Mouse (Mus musculus) spleen, postnatal 10 days (tissue): ENCODE measurements around the gene Wdfy2.
"Not testable (repeated sequence)": the region's sequence is repeated elsewhere in the genome, so short reads cannot be mapped to it uniquely, and the experiment has no call there.

Source experiments
- DNase-seq, 2 experiments: peaks; one replicate each; pipeline ENCODE4 v3.0.0; 2021 to 2022; ENCODE audit warnings: low spot score in 2 of 2

Wdfy2 gene

DNA sequence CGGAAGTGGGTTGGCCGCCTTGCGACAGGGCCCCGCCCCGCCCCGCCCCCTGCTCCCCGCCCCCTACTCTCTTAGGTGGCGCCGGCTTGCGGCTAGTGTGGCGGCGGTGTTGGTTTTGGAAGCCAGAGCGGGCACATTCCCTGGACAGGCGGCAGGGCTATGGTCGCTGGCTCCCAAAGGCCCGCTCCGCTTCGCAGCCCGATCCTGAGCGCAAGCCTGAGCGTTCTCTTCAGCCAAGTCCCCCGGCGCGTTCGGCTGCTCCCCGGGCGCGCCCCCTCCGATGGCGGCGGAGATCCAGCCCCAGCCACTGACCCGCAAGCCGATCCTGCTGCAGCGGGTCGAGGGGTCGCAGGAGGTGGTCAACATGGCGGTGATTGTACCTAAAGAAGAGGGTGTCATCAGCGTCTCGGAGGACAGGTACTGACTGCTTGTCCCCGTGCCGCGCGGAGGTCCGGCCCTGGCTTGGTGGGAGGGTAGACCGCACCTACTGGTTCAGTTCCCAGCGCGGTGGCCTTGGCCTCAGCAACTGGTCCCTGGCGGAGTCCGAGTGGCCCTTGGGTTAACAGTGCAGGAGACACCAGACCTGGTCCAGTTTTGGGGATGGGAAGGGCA, at the start of gene Wdfy2:
Wdfy2 (plus strand) TSS at position 38 of the 612 bp plus-strand sequence.
- peak in 1 of 2 experiments; percentile 73 for DNase-seq

DNA sequence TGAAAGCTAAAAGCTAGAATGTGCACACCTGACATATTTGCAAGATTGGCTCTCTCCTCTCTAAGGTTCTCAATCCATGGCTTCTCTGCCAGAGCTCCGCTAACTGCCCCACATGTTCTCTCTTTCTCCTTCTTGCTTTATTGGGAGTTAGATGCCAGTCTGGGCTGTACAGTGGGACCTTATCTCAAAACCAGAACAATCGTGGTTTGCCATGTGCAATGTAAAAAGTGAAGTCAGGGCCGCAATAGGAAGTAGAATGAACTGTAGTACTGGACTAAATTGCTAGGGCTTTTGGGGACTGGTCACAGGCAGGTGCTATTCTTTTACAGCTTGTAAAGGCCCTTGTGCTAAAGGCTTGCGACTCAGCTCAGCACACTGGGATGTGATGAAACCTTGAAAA, 48.2 kb upstream of the Wdfy2 start:
- DNase-seq, result no peak

- DNase-seq, result no peak
Measured at GRCm38 (mm10) chr14:62795719-62796118, 41.8 kb upstream of the Wdfy2 start.

GRCm38 (mm10) chr14:62798608-62799101, 38.8 kb upstream of the Wdfy2 start:
- no peak for DNase-seq

- no peak for DNase-seq
Measured at GRCm38 (mm10) chr14:62800791-62801190, 36.7 kb upstream of the Wdfy2 start.

- DNase-seq, result no peak
Measured at GRCm38 (mm10) chr14:62803204-62803603, 34.3 kb upstream of the Wdfy2 start.

DNA sequence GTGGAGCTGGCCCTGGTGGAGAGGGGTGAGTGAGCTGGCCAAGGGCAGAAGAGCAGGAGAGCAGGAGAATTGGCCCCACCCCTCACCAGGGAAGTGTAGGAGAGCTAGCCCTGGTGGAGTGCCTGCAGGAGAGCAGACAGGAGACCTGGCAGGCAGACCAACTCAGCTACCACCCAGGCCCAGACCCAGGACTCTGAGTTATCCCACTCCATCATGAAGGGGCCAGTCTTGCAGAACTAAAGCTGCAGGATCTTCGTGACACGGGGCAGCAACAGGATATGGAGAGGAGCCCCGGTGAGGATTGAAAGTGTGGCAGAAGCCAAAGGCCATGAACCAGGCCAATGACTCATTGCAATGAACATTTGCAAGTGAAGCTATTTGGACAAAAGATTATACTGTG, 30.6 kb upstream of the Wdfy2 start:
- no peak for DNase-seq

GRCm38 (mm10) chr14:62808661-62809523, 28.6 kb upstream of the Wdfy2 start:
- DNase-seq, result no peak

- DNase-seq, result no peak
Measured at GRCm38 (mm10) chr14:62812765-62813164, 24.7 kb upstream of the Wdfy2 start.

- no peak for DNase-seq
Measured at GRCm38 (mm10) chr14:62814567-62814966, 22.9 kb upstream of the Wdfy2 start.

- no peak for DNase-seq
Measured at GRCm38 (mm10) chr14:62816827-62817226, 20.7 kb upstream of the Wdfy2 start.

DNA sequence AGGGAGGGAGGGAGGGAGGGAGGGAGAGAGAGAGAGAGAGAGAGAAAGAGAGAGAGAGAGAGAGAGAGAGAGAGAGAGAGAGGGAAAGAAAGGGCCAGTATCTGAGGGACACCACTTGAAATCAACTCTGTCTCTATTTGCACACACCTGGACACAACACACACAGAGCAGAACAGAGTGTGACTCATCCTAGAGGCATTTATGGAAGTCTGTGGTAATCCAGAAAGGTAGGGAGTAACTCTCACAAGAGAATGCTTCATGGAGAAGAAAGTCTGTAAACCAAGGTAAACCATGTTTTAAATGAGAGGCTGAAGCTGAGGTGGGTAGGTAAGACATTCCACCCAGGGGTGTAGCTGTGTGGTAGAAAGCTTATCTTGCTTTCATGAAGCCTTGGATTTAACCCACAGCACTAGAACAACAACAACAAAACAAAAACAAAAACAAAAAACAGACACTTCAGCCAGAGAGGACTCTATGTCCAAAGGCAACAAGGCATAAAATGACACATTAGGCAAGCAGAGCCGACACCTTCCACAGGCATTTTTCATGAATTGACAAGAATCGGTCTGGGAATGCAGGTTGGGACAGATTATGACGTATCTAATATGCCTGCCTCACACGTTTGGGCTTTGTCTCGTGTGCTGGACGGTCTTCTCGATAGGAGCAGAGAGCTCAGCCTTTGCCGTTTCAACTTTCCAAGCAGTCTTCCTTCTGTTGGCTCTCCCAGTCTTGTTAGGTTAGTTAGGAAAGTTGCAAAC, 11.7 kb upstream of the Wdfy2 start:
- DNase-seq, result no peak

DNA sequence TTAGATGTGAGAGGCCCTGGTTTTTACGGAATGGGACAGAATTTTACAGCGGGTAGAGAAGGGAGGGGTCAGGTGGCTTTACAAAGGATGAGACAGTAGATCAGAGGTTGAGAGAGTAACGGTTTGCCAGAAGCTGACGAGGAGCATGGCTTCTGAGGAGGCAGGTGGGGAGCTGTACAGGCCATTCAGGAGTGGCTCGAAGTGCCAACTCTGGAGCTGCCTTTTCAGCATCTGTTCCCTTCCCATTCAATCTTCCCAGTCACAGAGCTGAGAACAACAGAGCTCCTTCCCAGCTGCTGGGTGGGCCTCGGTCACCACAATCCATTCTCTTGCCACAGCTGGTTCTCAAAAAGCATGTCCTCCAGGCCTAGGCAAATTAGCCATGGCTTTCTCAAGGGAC, 8.2 kb upstream of the Wdfy2 start:
- DNase-seq, result no peak

GRCm38 (mm10) chr14:62831691-62832275, 5.7 kb upstream of the Wdfy2 start:
- no peak for DNase-seq

DNA sequence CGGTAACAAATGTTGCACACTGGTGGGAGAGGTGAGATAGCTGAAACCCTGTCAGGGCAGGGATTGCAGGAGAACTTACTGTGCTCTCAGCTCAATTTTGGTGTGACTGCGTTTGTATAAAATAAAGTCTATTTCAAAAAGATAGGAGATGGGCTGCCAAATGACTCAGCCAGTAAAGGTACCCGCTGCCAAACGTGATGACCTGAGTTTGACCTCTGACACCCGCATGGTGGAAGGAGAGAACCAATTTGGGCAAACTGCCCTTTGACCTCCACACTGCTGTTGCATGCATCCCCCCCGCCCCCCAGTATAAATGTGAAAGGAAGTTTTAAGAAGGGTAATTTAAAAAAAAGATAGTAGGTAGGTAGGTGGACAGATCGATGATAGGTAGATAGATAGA, 4.4 kb upstream of the Wdfy2 start:
- DNase-seq, result no peak

- DNase-seq, result no peak
Measured at GRCm38 (mm10) chr14:62833541-62833940, 3.9 kb upstream of the Wdfy2 start.

GRCm38 (mm10) chr14:62835737-62836136, 1.7 kb upstream of the Wdfy2 start:
- not testable (repeated sequence) for DNase-seq

GRCm38 (mm10) chr14:62836926-62837640, 395 bp upstream of the Wdfy2 start:
- peak in 1 of 2 experiments; percentile 93 for DNase-seq

DNA sequence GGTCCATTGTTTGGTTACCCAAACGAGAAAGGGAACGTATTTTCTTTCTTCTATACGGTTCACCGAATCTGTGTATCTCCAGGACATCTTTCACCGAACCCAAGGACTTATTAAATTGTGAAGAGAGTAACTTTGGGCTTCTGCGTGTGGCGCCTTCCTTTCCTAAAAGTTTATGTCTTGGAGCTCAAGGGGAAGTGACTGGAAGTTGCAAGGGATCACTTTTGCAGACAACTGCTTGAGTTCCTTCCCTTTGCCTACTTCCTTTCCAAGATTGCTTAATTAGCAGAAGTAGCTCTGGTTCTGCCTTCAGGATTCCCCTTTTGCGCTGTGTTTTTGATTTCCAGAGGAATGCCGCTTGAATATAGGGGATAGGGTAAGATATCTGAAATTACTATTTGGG, 858 bp downstream of the Wdfy2 start:
- no peak for DNase-seq

DNA sequence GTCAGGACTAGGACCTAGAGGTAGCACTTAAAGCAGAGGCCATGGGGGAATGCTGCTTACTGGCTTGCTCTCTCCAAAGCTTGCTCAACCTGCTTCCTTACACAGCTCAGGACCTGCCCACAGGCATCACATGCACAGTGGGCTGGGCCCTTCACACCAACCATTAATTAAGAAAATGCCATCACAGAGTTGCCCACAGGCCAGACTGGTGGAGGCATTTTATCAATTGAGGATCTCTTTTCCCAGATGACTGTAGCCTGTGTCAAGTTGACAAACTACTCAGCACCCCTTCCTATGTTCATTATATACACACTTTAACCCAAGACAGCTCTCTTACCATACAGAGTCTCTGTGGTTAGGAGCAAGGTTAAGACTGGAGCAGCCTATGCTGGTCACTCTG, 4.2 kb downstream of the Wdfy2 start:
- no peak for DNase-seq

DNA sequence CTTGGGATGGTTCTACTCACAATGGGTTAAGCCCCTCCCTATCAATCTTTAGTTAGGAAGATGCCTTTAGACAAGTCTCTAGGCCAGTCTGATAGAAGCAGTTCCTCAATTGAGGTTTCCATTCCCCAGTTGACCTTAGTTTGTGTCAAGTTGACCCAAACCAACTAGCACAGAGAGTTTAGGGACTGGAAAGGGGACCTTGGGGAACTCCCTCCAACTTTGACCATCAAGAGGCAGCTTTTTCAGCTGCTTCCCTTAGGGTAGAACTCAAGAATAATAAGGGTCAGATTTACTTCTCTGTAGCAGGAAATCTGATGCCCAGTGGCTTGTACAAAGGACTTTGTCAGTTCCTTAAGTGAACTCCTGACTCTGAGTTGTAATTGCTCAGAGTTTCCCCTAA, 5.0 kb downstream of the Wdfy2 start:
- DNase-seq, result no peak
